Mouse (Mus musculus) heart, embryonic 15.5 days (tissue): ENCODE results near the gene Tmem184b. TPM values are rescaled to one million over a fixed set of nuclear protein-coding genes. Genes with fewer than 3 reads are reported as not detected.

Experiments
- ATAC-seq: fragments of 200-750 bp; cut with Nextera tagmentation; replicated peaks from 2 replicates; pipeline ENCODE4 v1.8.0; 2017; ENCODE audit warnings: low read depth, moderate TSS enrichment; ENCODE audit not compliant: insufficient number of reproducible peaks, insufficient read depth, low FRiP score
- H3K27ac ChIP-seq: fragments of 300-500 bp; sonication (generic); 2 replicates; pipeline ENCODE4 v1.5.1; 2015; ENCODE audit warnings: mild to moderate bottlenecking, inconsistent platforms
- H3K27me3 ChIP-seq: fragments of 300-500 bp; sonication (generic); 2 replicates; pipeline ENCODE4 v1.6.1; 2015; ENCODE audit warnings: inconsistent platforms
- H3K36me3 ChIP-seq: fragments of 300-500 bp; sonication (generic); 2 replicates; pipeline ENCODE4 v1.6.1; 2015; ENCODE audit warnings: mild to moderate bottlenecking, inconsistent platforms
- H3K4me1 ChIP-seq: fragments of 300-500 bp; sonication (generic); replicated peaks from 2 replicates; pipeline ENCODE4 v1.6.1; 2015; ENCODE audit warnings: inconsistent platforms
- H3K4me2 ChIP-seq: fragments of 300-500 bp; sonication (generic); 2 replicates; pipeline ENCODE4 v1.6.1; 2015; ENCODE audit warnings: inconsistent platforms, mild to moderate bottlenecking, moderate library complexity
- H3K4me3 ChIP-seq: fragments of 300-500 bp; sonication (generic); 2 replicates; pipeline ENCODE4 v1.5.1; 2015; ENCODE audit warnings: mild to moderate bottlenecking, inconsistent platforms
- H3K9ac ChIP-seq: fragments of 300-500 bp; sonication (generic); 2 replicates; pipeline ENCODE4 v1.6.1; 2015; ENCODE audit warnings: mild to moderate bottlenecking, inconsistent platforms
- H3K9me3 ChIP-seq: fragments of 300-500 bp; sonication (generic); replicated peaks from 2 replicates; pipeline ENCODE4 v1.6.1; 2016; ENCODE audit warnings: inconsistent platforms
- WGBS: fragments of 180-500 bp; shearing (Covaris S2); methylation state at CpG from one replicate; pipeline ENCODE4 v1.1.7; 2015; ENCODE audit warnings: mixed read lengths; 5-methylcytosine and 5-hydroxymethylcytosine counted together
- polyA plus RNA-seq: library from polyadenylated mRNA; unstranded; fragments of >200 nt; fragmentation: Nextera tagmentation; extraction: Ambion mirVana; gene quantifications from 2 replicates; pipeline ENCODE4 v1.2.1, GENCODE M21; 2015

Tmem184b gene
- polyA plus RNA-seq, 1 experiment from 2014 or later: 58.3 TPM

DNA sequence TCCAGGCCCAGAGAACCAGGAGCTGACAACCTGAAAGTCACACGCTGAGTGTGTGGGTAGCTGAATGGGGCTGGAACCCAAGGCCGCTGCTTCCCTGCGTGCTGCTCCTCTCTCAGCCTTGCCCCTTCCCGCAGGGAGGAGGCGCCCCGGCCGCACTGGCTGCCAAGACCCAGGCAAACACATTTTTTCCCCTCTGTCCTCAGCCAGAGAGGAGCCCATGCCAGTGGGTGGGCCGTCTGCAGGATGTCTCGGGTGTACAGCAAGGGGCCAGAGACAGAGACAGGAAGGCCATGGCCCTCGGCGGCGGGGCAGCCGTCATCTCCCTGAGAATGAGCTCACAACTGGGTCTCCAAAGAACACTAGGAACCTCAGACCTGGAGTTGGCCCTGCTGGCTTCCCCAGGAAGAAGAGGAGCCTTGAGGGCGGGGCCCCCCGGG lies 52.0 kb downstream of the Tmem184b start:
- peaks cover 48% of the 10 kb centered on the region for H3K4me1 ChIP-seq
- no peaks in the 10 kb centered on the region for H3K9me3 ChIP-seq
- 0 out of 2 replicates have a peak, but pooled peaks cover 2% of the 10 kb centered on the region for H3K27me3 ChIP-seq
- H3K4me3 ChIP-seq: peak overlapping the region; percentile 10
- peak overlapping the region; percentile 40 for H3K4me2 ChIP-seq
- H3K36me3 ChIP-seq: no peaks in the 10 kb centered on the region
- H3K27ac ChIP-seq: peak overlapping the region; percentile 77
- H3K9ac ChIP-seq: peak overlapping the region; percentile 23; the same call in 1 of the 2 replicates
- 19% methylated on average over 15 of the region's 15 CpGs for WGBS
- 0 out of 2 replicates have a peak, but pooled peaks have one; percentile 3 for ATAC-seq

DNA sequence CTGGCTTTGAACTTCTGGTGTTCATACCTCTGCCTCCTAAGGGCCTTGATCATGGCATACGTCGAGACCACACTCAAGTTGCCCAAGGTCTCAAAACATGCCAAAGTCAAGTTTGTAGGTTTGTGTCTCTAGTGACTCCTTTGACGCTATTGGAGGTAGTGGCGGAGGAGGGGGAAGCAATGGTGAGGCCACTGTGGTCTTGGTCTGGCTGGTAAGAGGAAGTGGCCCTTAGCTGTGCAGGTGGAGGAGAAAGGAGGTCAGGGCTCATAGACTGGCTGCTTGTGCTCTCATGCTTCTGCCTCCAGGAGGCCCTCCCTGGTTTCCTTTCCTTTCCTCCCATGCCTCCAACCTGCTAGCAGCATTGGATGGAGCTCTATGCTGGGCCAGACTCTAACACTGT lies 52.5 kb downstream of the Tmem184b start:
- H3K4me2 ChIP-seq: peak overlapping the region; percentile 40
- H3K27ac ChIP-seq: peak overlapping the region; percentile 77
- H3K27me3 ChIP-seq: 0 out of 2 replicates have a peak, but pooled peaks cover 2% of the 10 kb centered on the region
- 91% methylated on average over 4 of the region's 4 CpGs for WGBS
- H3K36me3 ChIP-seq: no peaks in the 10 kb centered on the region
- peak overlapping the region; percentile 23; the same call in 1 of the 2 replicates for H3K9ac ChIP-seq
- peaks cover 45% of the 10 kb centered on the region for H3K4me1 ChIP-seq
- no peaks in the 10 kb centered on the region for H3K9me3 ChIP-seq
- peak overlapping the region; percentile 10; the same call in 1 of the 2 replicates for H3K4me3 ChIP-seq
- no peak for ATAC-seq

GRCm38 (mm10) chr15:79348651-79349050 lies 54.7 kb downstream of the Tmem184b start:
- peaks cover 42% of the 10 kb centered on the region for H3K4me1 ChIP-seq
- no peak for ATAC-seq
- 51% methylated on average over 8 of the region's 8 CpGs for WGBS
- H3K9me3 ChIP-seq: no peaks in the 10 kb centered on the region
- H3K9ac ChIP-seq: peak overlapping the region; percentile 61
- H3K4me3 ChIP-seq: peak overlapping the region; percentile 57
- H3K27me3 ChIP-seq: 0 out of 2 replicates have a peak, but pooled peaks cover 2% of the 10 kb centered on the region
- no peaks in the 10 kb centered on the region for H3K36me3 ChIP-seq
- peak overlapping the region; percentile 94 for H3K27ac ChIP-seq
- peak overlapping the region; percentile 67 for H3K4me2 ChIP-seq

DNA sequence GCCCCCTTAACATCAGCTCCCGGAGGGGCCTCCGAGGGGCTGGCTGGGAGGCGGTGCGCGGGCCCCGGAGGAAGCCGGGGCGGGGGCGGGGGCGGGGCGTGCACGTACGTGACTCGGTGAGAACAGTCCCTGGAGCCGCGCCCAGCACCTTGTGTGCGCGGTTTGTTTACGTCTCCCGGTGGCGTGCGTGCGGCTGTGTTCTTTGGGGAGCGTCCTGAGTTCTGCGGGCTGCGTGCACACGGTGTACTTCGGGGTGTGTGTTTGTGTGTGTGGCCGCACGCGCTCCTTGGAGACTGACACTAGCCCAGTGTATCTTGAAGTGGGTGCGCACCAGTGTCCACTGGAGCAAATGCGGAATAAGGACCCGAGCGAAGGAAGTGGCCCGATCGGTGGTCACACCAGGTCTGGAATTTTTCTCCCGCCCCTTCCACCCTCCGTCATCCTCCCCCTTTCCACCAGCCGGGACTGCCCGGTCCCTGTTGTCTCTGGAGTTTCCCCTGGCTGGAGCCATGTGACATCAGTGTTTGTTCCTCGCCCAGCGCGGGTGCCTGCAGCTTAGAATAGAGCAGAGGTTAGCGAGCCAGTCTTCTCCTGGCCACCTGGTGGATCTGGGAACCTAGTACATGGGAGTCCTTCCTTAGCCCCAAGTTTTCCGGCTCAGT lies 55.4 kb downstream of the Tmem184b start:
- Histone ChIP-seq H3K9ac (peak overlapping the region; percentile 61), H3K27ac (peak overlapping the region; percentile 94), H3K9me3 (no peaks in the 10 kb centered on the region), H3K4me2 (peak overlapping the region; percentile 67), H3K4me1 (peaks cover 42% of the 10 kb centered on the region), H3K4me3 (peak overlapping the region; percentile 57), H3K27me3 (0 out of 2 replicates have a peak, but pooled peaks cover 2% of the 10 kb centered on the region), H3K36me3 (no peaks in the 10 kb centered on the region)
- WGBS: 2% methylated on average over 43 of the region's 46 CpGs
- peak; percentile 85 for ATAC-seq

- Histone ChIP-seq H3K4me2 (peak overlapping the region; percentile 67), H3K9ac (peak overlapping the region; percentile 61), H3K36me3 (no peaks in the 10 kb centered on the region), H3K27me3 (0 out of 2 replicates have a peak, but pooled peaks cover 2% of the 10 kb centered on the region), H3K4me1 (peaks cover 36% of the 10 kb centered on the region), H3K4me3 (peak overlapping the region; percentile 57), H3K27ac (peak overlapping the region; percentile 94), H3K9me3 (no peaks in the 10 kb centered on the region)
- ATAC-seq: peak; percentile 83
- under 1% methylated on average over 61 of the region's 61 CpGs for WGBS
These were observed 56.1 kb downstream of the Tmem184b start for GRCm38 (mm10) chr15:79347165-79347844.

DNA sequence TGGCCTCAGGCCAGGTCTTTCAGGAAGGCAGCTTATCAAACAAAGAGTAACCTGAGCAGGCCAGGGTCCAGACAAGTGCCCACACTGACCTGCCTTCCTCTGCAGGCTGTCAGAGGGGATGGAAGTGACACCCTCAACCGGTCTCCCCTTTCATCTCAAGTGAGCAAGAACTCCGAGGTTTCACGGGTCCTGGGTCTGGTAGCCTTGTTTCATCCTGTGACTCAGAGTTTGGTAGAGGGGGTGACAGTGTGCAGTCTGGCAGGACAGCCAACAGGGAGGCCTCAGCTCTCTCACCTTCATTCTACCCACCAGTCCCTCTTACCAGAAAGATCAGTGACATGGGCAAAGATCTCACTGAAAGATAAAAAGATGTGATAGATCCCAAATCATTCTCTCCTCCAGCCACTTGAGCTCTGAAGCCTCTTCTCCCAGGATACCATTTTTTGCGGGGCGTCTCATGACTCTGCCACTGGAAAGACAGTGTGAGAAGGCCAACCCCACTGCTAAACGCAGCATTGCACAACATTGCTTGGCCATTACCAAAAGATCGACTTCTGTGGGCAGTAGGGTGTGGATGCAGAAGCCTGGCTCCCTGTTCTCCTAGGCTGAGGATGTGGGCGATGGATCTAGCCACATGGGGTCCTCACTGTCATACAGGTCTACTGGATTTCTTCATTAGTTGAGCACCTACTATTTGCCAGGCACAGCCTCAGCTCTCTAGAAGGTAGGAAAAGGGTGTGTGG lies 57.1 kb downstream of the Tmem184b start, which contains the start of gene Maff:
Maff (plus strand) TSS at position 571 of the 743 bp plus-strand sequence.
- Histone ChIP-seq H3K4me3 (peak within 1 kb of the TSS; percentile 57), H3K4me2 (peak within 1 kb of the TSS; percentile 67), H3K36me3 (no peaks in the 10 kb centered on the region), H3K27ac (peak within 1 kb of the TSS; percentile 94), H3K27me3 (0 out of 2 replicates have a peak, but pooled peaks cover 2% of the 10 kb centered on the region), H3K9ac (peak within 1 kb of the TSS; percentile 61), H3K9me3 (no peaks in the 10 kb centered on the region), H3K4me1 (peaks cover 26% of the 10 kb centered on the region)
- 54% methylated on average over 8 of the region's 8 CpGs for WGBS
- ATAC-seq: no peak

DNA sequence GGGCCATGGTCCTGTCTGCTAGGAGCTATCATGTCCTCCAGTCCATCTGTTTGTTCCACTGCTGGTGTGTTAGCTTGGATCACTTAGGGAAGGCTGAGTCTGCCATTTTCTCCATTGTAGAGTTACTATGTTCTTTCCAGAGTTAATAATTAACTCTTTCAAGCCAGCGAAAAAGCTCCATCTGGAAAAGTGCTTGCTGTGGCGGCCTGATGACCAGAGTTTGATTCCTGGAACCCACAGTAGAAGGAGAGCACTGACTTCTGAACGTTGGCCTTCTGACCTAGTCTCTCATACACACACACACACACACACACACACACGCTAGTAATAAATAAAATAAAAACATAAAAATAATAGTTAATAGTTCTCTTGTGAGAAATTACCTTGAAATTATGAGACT lies 58.7 kb downstream of the Tmem184b start:
- no peak overlapping the region for H3K4me2 ChIP-seq
- no peaks in the 10 kb centered on the region for H3K36me3 ChIP-seq
- H3K9me3 ChIP-seq: no peaks in the 10 kb centered on the region
- no peak for ATAC-seq
- no peak overlapping the region for H3K27ac ChIP-seq
- peaks cover 15% of the 10 kb centered on the region for H3K4me1 ChIP-seq
- 76% methylated on average over 4 of the region's 4 CpGs for WGBS
- no peak overlapping the region for H3K4me3 ChIP-seq
- H3K27me3 ChIP-seq: 0 out of 2 replicates have a peak, but pooled peaks cover 2% of the 10 kb centered on the region
- H3K9ac ChIP-seq: no peak overlapping the region

- ATAC-seq: no peak
- H3K4me2 ChIP-seq: no peak overlapping the region
- 63% methylated on average over 6 of the region's 6 CpGs for WGBS
These were observed 60.6 kb downstream of the Tmem184b start for GRCm38 (mm10) chr15:79342641-79343337.

GRCm38 (mm10) chr15:79338978-79339377 lies 64.4 kb downstream of the Tmem184b start:
- Histone ChIP-seq H3K27ac (no peak overlapping the region), H3K27me3 (no peaks in the 10 kb centered on the region), H3K36me3 (no peaks in the 10 kb centered on the region), H3K4me1 (no peaks in the 10 kb centered on the region), H3K9ac (no peak overlapping the region), H3K4me2 (no peak overlapping the region), H3K9me3 (no peaks in the 10 kb centered on the region), H3K4me3 (no peak overlapping the region)
- WGBS: 65% methylated on average over 5 of the region's 5 CpGs
- no peak for ATAC-seq

More at GRCm38 (mm10) chr15:79342641-79343337, 60.6 kb downstream of the Tmem184b start:
- H3K9me3 ChIP-seq: no peaks in the 10 kb centered on the region
- H3K4me1 ChIP-seq: no peaks in the 10 kb centered on the region
- H3K4me3 ChIP-seq: no peak overlapping the region
- no peaks in the 10 kb centered on the region for H3K36me3 ChIP-seq
- H3K27ac ChIP-seq: no peak overlapping the region
- no peak overlapping the region for H3K9ac ChIP-seq
- H3K27me3 ChIP-seq: 0 out of 2 replicates have a peak, but pooled peaks cover 2% of the 10 kb centered on the region

GRCm38 (mm10) chr15:79335061-79335655 lies 68.2 kb downstream of the Tmem184b start:
- ATAC-seq: no peak
- 57% methylated on average over 7 of the region's 7 CpGs for WGBS
- H3K4me3 ChIP-seq: no peak overlapping the region
- no peak overlapping the region for H3K27ac ChIP-seq
- no peaks in the 10 kb centered on the region for H3K4me1 ChIP-seq
- H3K36me3 ChIP-seq: no peaks in the 10 kb centered on the region
- H3K9ac ChIP-seq: no peak overlapping the region
- H3K9me3 ChIP-seq: no peaks in the 10 kb centered on the region
- no peaks in the 10 kb centered on the region for H3K27me3 ChIP-seq
- H3K4me2 ChIP-seq: no peak overlapping the region
